Mouse (Mus musculus) adrenal gland (tissue): ENCODE measurements around the gene Dbp.

Experiments
- intact Hi-C: fragments of 180-260 bp; cut with DNase I; formaldehyde crosslinking; loops from one replicate; pipeline ENCODE4 v1.15.1; 2025

Dbp gene

DNA sequence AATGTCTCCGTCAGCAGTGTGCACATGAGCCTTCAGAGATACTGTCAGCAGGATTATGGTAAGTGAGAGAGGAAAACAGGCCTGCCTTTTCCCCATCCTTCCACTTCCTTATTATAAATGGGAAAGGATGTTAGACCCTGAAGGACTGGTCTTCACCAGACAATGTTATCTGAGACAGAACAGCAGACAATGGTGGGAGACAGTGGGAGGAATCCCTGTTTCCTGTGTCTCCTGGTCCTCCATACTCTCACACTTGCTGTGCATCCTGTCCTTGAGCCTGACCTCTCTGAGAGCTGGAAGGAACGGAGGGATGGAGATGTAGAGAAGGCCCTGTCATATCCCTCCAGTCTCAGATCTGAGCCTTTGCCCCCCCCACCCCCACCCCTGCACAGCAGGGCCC lies 12.5 kb upstream of the Dbp start:
- intact Hi-C loops = no loop called here

GRCm38 (mm10) chr7:45693921-45694591 lies 10.8 kb upstream of the Dbp start, which contains the start of gene Sec1:
Gene Sec1 (minus strand): TSS chr7:45694402.
- intact Hi-C loops = no loop called here

- intact Hi-C loops = no loop called here
These were observed 9.8 kb upstream of the Dbp start for GRCm38 (mm10) chr7:45695098-45695497.

DNA sequence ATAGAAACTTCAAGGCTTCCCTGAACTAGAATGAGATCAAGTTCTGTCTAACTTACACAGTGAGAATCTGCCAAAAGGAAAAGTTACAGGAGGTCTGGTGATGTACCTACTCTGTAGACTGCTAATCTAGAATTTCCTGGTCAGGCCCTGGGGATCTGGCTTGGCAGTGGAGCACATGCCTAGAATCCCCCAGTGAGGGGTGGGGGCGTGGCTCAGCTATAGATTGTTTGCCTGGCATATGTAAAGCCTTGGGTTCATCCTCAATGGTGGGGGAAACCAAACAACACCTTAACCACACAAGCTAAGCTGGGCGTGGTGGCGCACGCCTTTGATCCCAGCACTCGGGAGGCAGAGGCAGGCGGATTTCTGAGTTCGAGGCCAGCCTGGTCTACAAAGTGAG lies 7.0 kb upstream of the Dbp start:
- intact Hi-C loops = no loop called here

DNA sequence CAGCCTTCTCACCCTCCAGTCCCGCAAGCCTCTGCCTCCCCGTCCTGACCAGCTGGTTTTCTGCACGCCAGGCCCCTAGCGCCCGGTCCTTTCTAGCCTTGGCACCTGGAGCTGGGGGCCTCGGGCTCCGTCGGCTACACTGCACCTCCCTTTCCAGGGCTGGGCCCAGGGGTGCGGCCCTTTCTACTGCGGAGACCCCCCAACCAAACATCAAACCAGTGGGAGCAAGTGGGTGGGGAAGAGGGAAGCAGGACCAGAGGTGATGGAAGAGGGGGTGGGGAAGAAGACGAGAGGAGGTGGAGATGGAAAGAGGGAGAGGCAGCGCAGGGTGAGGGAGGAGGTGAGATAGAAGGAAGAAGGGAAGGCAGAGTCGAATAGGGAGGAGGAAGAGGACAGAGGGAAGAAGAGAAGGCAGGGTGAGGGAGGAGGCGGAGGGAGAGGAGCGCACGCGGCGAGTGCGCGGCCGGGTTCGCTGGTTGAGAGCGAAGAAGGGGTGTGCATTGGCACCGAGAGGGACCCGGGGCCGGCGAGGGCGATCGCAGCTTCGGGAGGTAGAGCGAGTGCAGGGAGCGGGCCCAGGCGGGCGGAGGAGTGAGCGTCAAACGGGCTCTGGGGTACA lies 5.3 kb upstream of the Dbp start, which contains the start of gene Car11:
Gene Car11 (plus strand): TSS at position 321 of the 619 bp plus-strand sequence.
- intact Hi-C loops = no loop called here

- intact Hi-C loops = no loop called here
These were observed 4.4 kb upstream of the Dbp start for GRCm38 (mm10) chr7:45700301-45701015.

DNA sequence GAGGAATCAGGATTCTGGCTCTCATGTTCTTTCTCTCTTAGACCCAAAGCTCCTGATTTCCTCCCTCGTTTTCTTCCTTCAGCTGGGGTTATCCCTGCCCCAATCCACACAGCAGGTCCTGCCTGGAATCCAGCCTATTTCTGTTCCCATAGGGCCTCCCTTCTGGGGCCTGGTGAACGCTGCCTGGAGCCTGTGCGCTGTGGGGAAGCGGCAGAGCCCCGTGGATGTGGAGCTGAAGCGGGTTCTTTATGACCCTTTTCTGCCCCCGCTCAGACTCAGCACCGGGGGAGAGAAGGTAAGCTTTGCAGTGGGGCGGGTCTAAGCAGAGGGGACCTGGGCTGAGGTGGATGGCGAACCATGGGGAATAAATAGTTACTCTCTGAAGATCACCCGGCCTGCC lies 3.8 kb upstream of the Dbp start:
- intact Hi-C loops = no loop called here

DNA sequence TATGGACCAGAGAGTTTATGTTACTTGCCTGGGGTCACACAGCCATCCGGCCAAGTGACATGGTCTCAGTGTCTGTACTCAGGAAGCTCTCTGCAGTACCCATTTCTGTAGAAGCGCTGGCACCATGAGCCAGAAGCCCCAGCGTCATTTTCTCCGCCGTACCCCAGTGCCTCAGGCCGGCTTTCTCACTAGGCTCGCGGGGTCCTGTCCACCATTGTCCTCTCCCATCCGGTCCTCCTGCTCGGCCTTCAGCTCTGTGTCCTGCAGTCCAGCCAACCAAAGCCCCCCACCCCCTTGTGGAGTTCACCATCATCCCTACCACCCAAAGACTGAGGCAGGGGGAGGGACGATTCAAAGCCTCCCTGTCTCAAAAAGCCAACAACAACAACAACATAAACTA lies 3.3 kb upstream of the Dbp start:
- intact Hi-C loops = no loop called here

GRCm38 (mm10) chr7:45702316-45702715 lies 2.6 kb upstream of the Dbp start:
- intact Hi-C loops = no loop called here

- intact Hi-C loops = no loop called here
These were observed 1.9 kb upstream of the Dbp start for GRCm38 (mm10) chr7:45702809-45703520.

GRCm38 (mm10) chr7:45703521-45704033 lies 1.3 kb upstream of the Dbp start:
- intact Hi-C loops = no loop called here

DNA sequence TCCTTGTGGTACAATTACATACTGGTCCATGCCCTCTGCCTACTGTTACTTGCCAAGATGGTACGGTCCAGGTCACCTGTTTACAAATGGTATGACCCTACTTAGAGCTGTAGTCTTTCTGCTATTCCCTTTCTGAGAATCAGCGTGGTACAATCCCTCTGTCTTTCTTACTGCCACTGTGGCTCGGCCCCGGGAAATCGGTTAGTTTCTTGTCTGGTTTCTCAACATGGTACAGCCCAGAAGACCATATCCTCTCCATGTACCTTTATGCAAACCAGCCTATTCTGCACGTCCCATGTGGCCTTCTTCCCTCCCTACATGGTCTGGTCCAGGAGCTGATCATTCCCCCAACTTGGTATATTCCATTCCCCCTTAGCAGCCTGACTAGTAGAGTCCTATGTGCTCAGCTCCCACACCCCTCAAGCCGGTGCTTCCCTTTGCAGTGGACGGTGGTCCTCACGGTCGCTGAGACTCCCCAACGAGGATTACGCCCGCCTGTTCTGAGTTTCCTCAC lies 785 bp upstream of the Dbp start:
- intact Hi-C loops = no loop called here

DNA sequence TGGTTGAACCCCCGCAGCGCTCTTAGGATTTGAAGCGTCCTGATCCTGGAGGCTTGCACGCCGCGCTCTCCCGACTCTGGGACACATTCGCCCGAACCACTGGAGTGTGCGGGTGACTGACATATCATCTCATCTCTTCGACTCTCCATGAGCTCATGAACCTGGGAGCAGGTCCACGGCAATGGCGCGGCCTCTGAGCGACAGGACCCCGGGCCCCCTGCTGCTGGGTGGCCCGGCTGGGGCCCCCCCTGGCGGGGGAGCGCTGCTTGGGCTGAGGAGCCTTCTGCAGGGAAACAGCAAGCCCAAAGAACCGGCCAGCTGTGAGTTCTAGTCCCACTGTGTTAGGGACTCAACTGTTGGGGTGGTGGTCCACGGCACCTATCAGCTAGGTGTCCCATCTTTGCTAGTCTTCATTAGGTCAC lies 566 bp downstream of the Dbp start:
- intact Hi-C loops = no loop called here

GRCm38 (mm10) chr7:45705873-45706281 lies 989 bp downstream of the Dbp start:
- intact Hi-C loops = no loop called here

DNA sequence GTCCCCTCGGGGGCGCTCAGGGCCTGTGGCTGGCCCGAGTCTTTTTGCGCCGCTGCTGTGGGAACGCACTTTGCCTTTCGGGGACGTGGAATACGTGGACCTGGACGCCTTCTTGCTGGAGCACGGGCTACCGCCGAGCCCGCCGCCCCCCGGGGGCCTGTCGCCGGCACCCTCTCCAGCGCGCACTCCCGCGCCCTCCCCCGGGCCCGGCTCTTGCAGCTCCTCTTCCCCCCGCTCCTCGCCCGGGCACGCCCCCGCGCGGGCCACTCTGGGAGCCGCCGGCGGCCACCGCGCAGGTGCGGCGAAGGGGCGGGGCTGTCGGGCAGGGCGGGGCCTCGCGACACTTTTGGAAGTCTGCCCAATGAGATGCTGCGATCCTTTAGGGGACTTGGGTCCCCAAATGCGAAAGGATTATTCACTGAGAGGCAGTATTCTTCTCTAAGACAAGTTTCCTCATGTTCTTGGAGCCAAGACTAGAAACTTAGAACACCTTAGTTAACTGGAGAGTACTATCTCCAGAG lies 1.9 kb downstream of the Dbp start:
- intact Hi-C loops = no loop called here

- intact Hi-C loops = no loop called here
These were observed 2.6 kb downstream of the Dbp start for GRCm38 (mm10) chr7:45707375-45707967.

GRCm38 (mm10) chr7:45708221-45708761 lies 3.4 kb downstream of the Dbp start:
- intact Hi-C loops = no loop called here

DNA sequence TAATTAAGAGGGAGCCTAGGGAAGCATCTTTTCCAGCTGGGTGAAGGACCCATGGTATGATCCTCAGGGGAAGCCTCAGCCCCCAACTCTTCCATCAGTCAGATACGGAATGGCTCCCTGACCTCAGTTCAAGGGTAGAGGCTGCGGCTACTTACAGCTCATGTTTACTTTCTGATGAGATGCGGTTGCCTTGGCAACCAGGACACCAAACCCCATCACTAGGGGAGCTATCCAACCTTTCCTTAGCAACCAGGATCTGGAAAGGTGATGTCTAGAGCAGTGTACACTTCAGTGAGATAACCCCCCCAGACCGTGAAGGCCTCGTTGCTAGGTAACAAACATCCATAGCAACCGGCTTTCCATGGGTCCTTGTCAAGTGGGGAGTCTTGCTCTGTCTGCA lies 4.1 kb downstream of the Dbp start:
- intact Hi-C loops = no loop called here

GRCm38 (mm10) chr7:45709677-45710355 lies 4.9 kb downstream of the Dbp start:
- intact Hi-C loops = no loop called here
